Mouse (Mus musculus): ENCODE measurements around the gene Dmbt1. TPM values are rescaled to one million over a fixed set of nuclear protein-coding genes. Genes with fewer than 3 reads are reported as not detected.

Dmbt1 gene
- polyA plus RNA-seq (2014; fragmentation: Illumina TruSeq; extraction: RNeasy Lipid Tissue Mini Kit (QIAGEN cat#74804)), result not detected

GRCm38 (mm10) chr7:131031755-131032154 is at the start of gene Dmbt1:
Dmbt1 (plus strand) TSS chr7:131032053.

DNA sequence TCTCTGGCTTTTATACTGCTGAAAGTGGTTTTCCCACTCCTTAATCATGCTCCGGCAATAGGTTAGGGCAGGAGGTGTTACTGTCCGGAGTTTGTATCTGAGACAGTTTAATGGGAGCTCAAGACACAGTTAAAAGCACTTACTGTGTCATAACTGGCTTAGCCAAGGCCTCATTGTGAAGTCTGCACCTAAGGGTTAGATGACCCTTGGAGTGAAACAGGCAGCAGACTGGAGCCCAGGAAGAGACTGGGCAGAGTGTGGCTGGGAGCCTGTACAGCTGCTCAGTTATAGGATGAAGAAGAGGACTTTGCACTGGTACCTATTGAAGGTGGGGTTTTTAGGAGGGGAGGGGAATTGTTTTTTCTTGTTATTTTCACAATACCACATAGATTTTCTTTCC is 114.4 kb downstream of the Dmbt1 start, which contains the start of gene 4933402N03Rik:
4933402N03Rik (minus strand) TSS at position 101 of the 400 bp plus-strand sequence.

Other genes with a start within 250 kb of the Dmbt1 start
- gene Plekha1, start 166.3 kb upstream of the Dmbt1 start, polyA plus RNA-seq (2014; fragmentation: Illumina TruSeq; extraction: RNeasy Lipid Tissue Mini Kit (QIAGEN cat#74804)), result 109 TPM
- 85.4 TPM for gene Htra1, start 95.9 kb upstream of the Dmbt1 start, polyA plus RNA-seq (2014; fragmentation: Illumina TruSeq; extraction: RNeasy Lipid Tissue Mini Kit (QIAGEN cat#74804))
- gene 4933402N03Rik, start 114.3 kb downstream of the Dmbt1 start, polyA plus RNA-seq (2014; fragmentation: Illumina TruSeq; extraction: RNeasy Lipid Tissue Mini Kit (QIAGEN cat#74804)), result not detected
- gene 5430419D17Rik, start 142.3 kb downstream of the Dmbt1 start, polyA plus RNA-seq (2014; fragmentation: Illumina TruSeq; extraction: RNeasy Lipid Tissue Mini Kit (QIAGEN cat#74804)), result 1.6 TPM